Mouse (Mus musculus) midbrain, embryonic 12.5 days (tissue): ENCODE measurements around the gene Coq4. TPM values are rescaled to one million over a fixed set of nuclear protein-coding genes. Genes with fewer than 3 reads are reported as not detected.

Experiments
- ATAC-seq: fragments of 200-750 bp; cut with Nextera tagmentation; 2 replicates; pipeline ENCODE4 v1.8.0; 2017; ENCODE audit warnings: low read depth, moderate TSS enrichment, moderate library complexity; ENCODE audit not compliant: low FRiP score
- H3K27ac ChIP-seq: fragments of 300-500 bp; sonication (generic); replicated peaks from 2 replicates; pipeline ENCODE4 v1.5.1; 2016; ENCODE audit warnings: mild to moderate bottlenecking
- H3K27me3 ChIP-seq: fragments of 300-500 bp; sonication (generic); 2 replicates; pipeline ENCODE4 v1.6.1; 2016; ENCODE audit warnings: mild to moderate bottlenecking
- H3K36me3 ChIP-seq: fragments of 300-500 bp; sonication (generic); 2 replicates; pipeline ENCODE4 v1.6.1; 2016
- H3K4me1 ChIP-seq: fragments of 300-500 bp; sonication (generic); 2 replicates; pipeline ENCODE4 v1.6.1; 2016
- H3K4me2 ChIP-seq: fragments of 300-500 bp; sonication (generic); replicated peaks from 2 replicates; pipeline ENCODE4 v1.6.1; 2016; ENCODE audit warnings: mild to moderate bottlenecking, moderate library complexity
- H3K4me3 ChIP-seq: fragments of 300-500 bp; sonication (generic); 2 replicates; pipeline ENCODE4 v1.5.1; 2016; ENCODE audit warnings: mild to moderate bottlenecking
- H3K9ac ChIP-seq: fragments of 300-500 bp; sonication (generic); replicated peaks from 2 replicates; pipeline ENCODE4 v1.6.1; 2016; ENCODE audit warnings: mild to moderate bottlenecking, moderate library complexity
- H3K9me3 ChIP-seq: fragments of 300-500 bp; sonication (generic); 2 replicates; pipeline ENCODE4 v1.6.1; 2016; ENCODE audit warnings: mild to moderate bottlenecking
- WGBS: fragments of 180-500 bp; shearing (Covaris S2); methylation state at CpG from one replicate; pipeline ENCODE4 v1.1.7; 2016; 5-methylcytosine and 5-hydroxymethylcytosine counted together
- microRNA-seq: library from miRNA; unstranded; fragments of <30 nt; microRNA quantifications from one replicate; pipeline ENCODE4, GENCODE M21; 2017
- polyA plus RNA-seq: library from polyadenylated mRNA; unstranded; fragments of >200 nt; fragmentation: Nextera tagmentation; extraction: Ambion mirVana; gene quantifications from 2 replicates; pipeline ENCODE4 v1.2.1, GENCODE M21; 2016

The Coq4 gene
- polyA plus RNA-seq, 1 experiment from 2014 or later, result 33.2 TPM

- Histone ChIP-seq H3K27me3 (no peaks in the 10 kb centered on the region), H3K9me3 (no peaks in the 10 kb centered on the region), H3K4me1 (peaks cover 44% of the 10 kb centered on the region), H3K36me3 (peaks cover 13% of the 10 kb centered on the region), H3K4me2 (peak overlapping the region; percentile 27), H3K9ac (peak overlapping the region; percentile 29; the same call in 1 of the 2 replicates), H3K4me3 (peak overlapping the region; percentile 6; the same call in 1 of the 2 replicates), H3K27ac (peak overlapping the region; percentile 95)
- peak; percentile 66 for ATAC-seq
- WGBS, result 4% methylated on average over 2 of the region's 2 CpGs
These were observed 48.2 kb downstream of the Coq4 start for GRCm38 (mm10) chr2:29835391-29835899.

GRCm38 (mm10) chr2:29839460-29839859 is 52.2 kb downstream of the Coq4 start:
- H3K4me2 ChIP-seq, result peak overlapping the region; percentile 16

GRCm38 (mm10) chr2:29843231-29844105 is 56.2 kb downstream of the Coq4 start:
- peak overlapping the region; percentile 69 for H3K4me3 ChIP-seq
- H3K27ac ChIP-seq, result peak overlapping the region; percentile 97
- peaks cover 14% of the 10 kb centered on the region; the same call in 1 of the 2 replicates for H3K36me3 ChIP-seq

More at GRCm38 (mm10) chr2:29839460-29839859, 52.2 kb downstream of the Coq4 start:
- H3K4me1 ChIP-seq, result peaks cover 60% of the 10 kb centered on the region
- H3K9me3 ChIP-seq, result no peaks in the 10 kb centered on the region
- H3K4me3 ChIP-seq, result no peak overlapping the region
- ATAC-seq, result peak; percentile 85
- H3K27me3 ChIP-seq, result peaks cover 9% of the 10 kb centered on the region; the same call in 1 of the 2 replicates
- H3K36me3 ChIP-seq, result peaks cover 14% of the 10 kb centered on the region; the same call in 1 of the 2 replicates
- WGBS, result 9% methylated on average over 4 of the region's 4 CpGs
- peak overlapping the region; percentile 93 for H3K27ac ChIP-seq
- 0 out of 2 replicates have a peak overlapping the region, but pooled peaks have one; percentile 16 for H3K9ac ChIP-seq

GRCm38 (mm10) chr2:29844115-29844514 is 56.8 kb downstream of the Coq4 start:
- Histone ChIP-seq H3K4me1 (peaks cover 61% of the 10 kb centered on the region), H3K9ac (peak overlapping the region; percentile 98), H3K4me3 (peak overlapping the region; percentile 69), H3K4me2 (peak overlapping the region; percentile 69), H3K27me3 (peaks cover 15% of the 10 kb centered on the region; the same call in 1 of the 2 replicates), H3K27ac (peak overlapping the region; percentile 97), H3K36me3 (peaks cover 14% of the 10 kb centered on the region; the same call in 1 of the 2 replicates), H3K9me3 (no peaks in the 10 kb centered on the region)
- ATAC-seq, result no peak
- 42% methylated on average over 2 of the region's 2 CpGs for WGBS

More at GRCm38 (mm10) chr2:29843231-29844105, 56.2 kb downstream of the Coq4 start:
- H3K27me3 ChIP-seq, result peaks cover 15% of the 10 kb centered on the region; the same call in 1 of the 2 replicates
- WGBS, result 28% methylated on average over 9 of the region's 9 CpGs
- peaks cover 63% of the 10 kb centered on the region for H3K4me1 ChIP-seq
- ATAC-seq, result peak; percentile 41; the same call in 1 of the 2 replicates
- H3K4me2 ChIP-seq, result peak overlapping the region; percentile 69
- H3K9ac ChIP-seq, result peak overlapping the region; percentile 98
- H3K9me3 ChIP-seq, result no peaks in the 10 kb centered on the region

GRCm38 (mm10) chr2:29844661-29845060 is 57.4 kb downstream of the Coq4 start:
- Histone ChIP-seq H3K4me1 (peaks cover 58% of the 10 kb centered on the region), H3K36me3 (peaks cover 14% of the 10 kb centered on the region; the same call in 1 of the 2 replicates), H3K27ac (peak overlapping the region; percentile 97), H3K9ac (peak overlapping the region; percentile 98), H3K4me2 (peak overlapping the region; percentile 69), H3K9me3 (no peaks in the 10 kb centered on the region), H3K4me3 (peak overlapping the region; percentile 69), H3K27me3 (peaks cover 15% of the 10 kb centered on the region; the same call in 1 of the 2 replicates)
- ATAC-seq, result no peak
- 9% methylated on average over 3 of the region's 3 CpGs for WGBS

GRCm38 (mm10) chr2:29845636-29846035 is 58.3 kb downstream of the Coq4 start:
- H3K4me1 ChIP-seq, result peaks cover 52% of the 10 kb centered on the region

GRCm38 (mm10) chr2:29846061-29846853 is 59.0 kb downstream of the Coq4 start:
- Histone ChIP-seq H3K27ac (peak overlapping the region; percentile 97), H3K4me1 (peaks cover 52% of the 10 kb centered on the region), H3K9me3 (no peaks in the 10 kb centered on the region), H3K9ac (peak overlapping the region; percentile 98), H3K27me3 (peaks cover 15% of the 10 kb centered on the region; the same call in 1 of the 2 replicates), H3K36me3 (peaks cover 14% of the 10 kb centered on the region; the same call in 1 of the 2 replicates), H3K4me3 (peak overlapping the region; percentile 69), H3K4me2 (peak overlapping the region; percentile 69)
- peak; percentile 59 for ATAC-seq
- WGBS, result under 1% methylated on average over 44 of the region's 47 CpGs

More at GRCm38 (mm10) chr2:29845636-29846035, 58.3 kb downstream of the Coq4 start:
- Histone ChIP-seq H3K9ac (peak overlapping the region; percentile 98), H3K4me2 (peak overlapping the region; percentile 69), H3K27ac (peak overlapping the region; percentile 97), H3K9me3 (no peaks in the 10 kb centered on the region), H3K4me3 (peak overlapping the region; percentile 69), H3K36me3 (peaks cover 14% of the 10 kb centered on the region; the same call in 1 of the 2 replicates), H3K27me3 (peaks cover 15% of the 10 kb centered on the region; the same call in 1 of the 2 replicates)
- ATAC-seq, result no peak
- WGBS, result 2% methylated on average over 25 of the region's 25 CpGs

GRCm38 (mm10) chr2:29846911-29847310 is 59.6 kb downstream of the Coq4 start:
- H3K27me3 ChIP-seq, result peaks cover 15% of the 10 kb centered on the region; the same call in 1 of the 2 replicates
- 17% methylated on average over 3 of the region's 3 CpGs for WGBS
- H3K27ac ChIP-seq, result peak overlapping the region; percentile 97
- H3K36me3 ChIP-seq, result peaks cover 10% of the 10 kb centered on the region; the same call in 1 of the 2 replicates
- H3K9ac ChIP-seq, result peak overlapping the region; percentile 98
- peaks cover 52% of the 10 kb centered on the region for H3K4me1 ChIP-seq
- H3K4me3 ChIP-seq, result peak overlapping the region; percentile 69
- no peaks in the 10 kb centered on the region for H3K9me3 ChIP-seq
- peak overlapping the region; percentile 69 for H3K4me2 ChIP-seq
- ATAC-seq, result no peak; the same call in 1 of the 2 replicates

Small RNA genes within 50 kb of the gene (microRNA-seq; reads per million reads assigned to microRNA genes)
- gene Mir219a-2 (not detected), gene Mir219b (not detected)

Other genes with a start within 250 kb of the Coq4 start
- 22.5 and 24.1 TPM in 2 replicates for gene Rapgef1, start 167.8 kb upstream of the Coq4 start, polyA plus RNA-seq
- gene Gm13420, start 35.8 kb upstream of the Coq4 start, polyA plus RNA-seq, result not detected in 2 replicates
- 0.85 TPM in 1 of 2 replicates, not detected in the other for gene Gm13547, start 28.2 kb upstream of the Coq4 start, polyA plus RNA-seq
- gene Trub2, start 1.0 kb downstream of the Coq4 start, polyA plus RNA-seq, result 47.1 and 50.3 TPM in 2 replicates
- gene Slc27a4, start 15.1 kb downstream of the Coq4 start, polyA plus RNA-seq, result 26.2 and 27.8 TPM in 2 replicates
- 15.3 and 19.0 TPM in 2 replicates for gene Urm1, start 32.6 kb downstream of the Coq4 start, polyA plus RNA-seq
- gene Cercam, start 81.7 kb downstream of the Coq4 start, polyA plus RNA-seq, result 22.3 and 22.6 TPM in 2 replicates
- gene Odf2, start 101.7 kb downstream of the Coq4 start, polyA plus RNA-seq, result 108 and 110 TPM in 2 replicates
- gene Gle1, start 147.9 kb downstream of the Coq4 start, polyA plus RNA-seq, result 73.1 and 77.8 TPM in 2 replicates
- 166 and 169 TPM in 2 replicates for gene Sptan1, start 178.1 kb downstream of the Coq4 start, polyA plus RNA-seq